Mouse (Mus musculus): ENCODE measurements around the gene Fam92a. TPM values are rescaled to one million over a fixed set of nuclear protein-coding genes. Genes with fewer than 3 reads are reported as not detected.
A peak's percentile ranks its signal among the peaks of the same experiment; 100 is the strongest.
"Not testable (repeated sequence)": the region's sequence is repeated elsewhere in the genome, so short reads cannot be mapped to it uniquely, and the experiment has no call there.

The Fam92a gene
- polyA plus RNA-seq (2015; fragmentation: Nextera tagmentation; extraction: Ambion mirVana): 83.9 and 87.1 TPM in 2 replicates

- peak; percentile 94 for ATAC-seq (replicated peaks)
- peak within 1 kb of the TSS; percentile 94 for H3K9ac ChIP-seq
- no peaks in the 10 kb centered on the region for H3K27me3 ChIP-seq (replicated peaks)
- peaks cover 15% of the 10 kb centered on the region; the same call in 1 of the 2 replicates for H3K36me3 ChIP-seq (replicated peaks)
- H3K4me3 ChIP-seq: peak within 1 kb of the TSS; percentile 95
- H3K27ac ChIP-seq: peak within 1 kb of the TSS; percentile 96
- H3K4me2 ChIP-seq: peak within 1 kb of the TSS; percentile 82
- H3K9me3 ChIP-seq: no peaks in the 10 kb centered on the region
- WGBS: under 1% methylated on average over 74 of the region's 74 CpGs
- peaks cover 11% of the 10 kb centered on the region for H3K4me1 ChIP-seq
Observed at GRCm38 (mm10) chr4:12171318-12172091, at the start of gene Fam92a. Gene Fam92a (minus strand): TSS chr4:12172015.

DNA sequence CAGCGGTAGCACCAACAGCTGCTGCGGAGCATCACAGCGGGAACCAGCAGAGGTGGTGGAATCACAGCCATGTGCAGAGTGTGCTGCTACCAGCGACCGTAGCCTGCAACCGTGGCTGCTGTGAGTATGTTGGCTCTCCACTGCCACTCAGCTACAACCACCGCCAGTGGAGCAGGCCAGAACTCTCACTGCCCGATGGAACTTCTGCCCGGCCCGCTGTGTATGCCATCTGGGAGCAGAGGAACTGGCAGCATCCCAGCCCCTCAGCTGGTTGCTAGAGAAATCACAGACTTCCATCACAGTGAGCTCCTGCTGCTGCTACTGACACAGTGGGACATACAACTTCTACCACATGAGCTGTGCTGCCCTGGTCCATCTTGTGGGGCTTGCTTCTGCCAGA, 7.2 kb upstream of the Fam92a start:
- no peaks in the 10 kb centered on the region for H3K9me3 ChIP-seq
- H3K27me3 ChIP-seq (replicated peaks): no peaks in the 10 kb centered on the region
- H3K36me3 ChIP-seq (replicated peaks): no peaks in the 10 kb centered on the region
- H3K9ac ChIP-seq: no peak overlapping the region
- H3K27ac ChIP-seq: no peak overlapping the region
- no peaks in the 10 kb centered on the region for H3K4me1 ChIP-seq
- no peak overlapping the region for H3K4me2 ChIP-seq
- WGBS: 87% methylated on average over 10 of the region's 10 CpGs
- no peak overlapping the region for H3K4me3 ChIP-seq
- ATAC-seq (replicated peaks): no peak

- WGBS: 8% methylated on average over 9 of the region's 9 CpGs
- no peaks in the 10 kb centered on the region for H3K27me3 ChIP-seq (replicated peaks)
- peak; percentile 1; the same call in 1 of the 2 replicates for ATAC-seq (replicated peaks)
- peak overlapping the region; percentile 95 for H3K4me3 ChIP-seq
- H3K9ac ChIP-seq: peak overlapping the region; percentile 94
- H3K4me2 ChIP-seq: peak overlapping the region; percentile 82
- H3K9me3 ChIP-seq: no peaks in the 10 kb centered on the region
- peaks cover 11% of the 10 kb centered on the region for H3K4me1 ChIP-seq
- H3K36me3 ChIP-seq (replicated peaks): peaks cover 21% of the 10 kb centered on the region
- H3K27ac ChIP-seq: peak overlapping the region; percentile 96
Observed at GRCm38 (mm10) chr4:12170986-12171317, 863 bp downstream of the Fam92a start.

- no peak for ATAC-seq (replicated peaks)
- Histone ChIP-seq H3K4me3 (no peak overlapping the region), H3K4me1 (no peaks in the 10 kb centered on the region), H3K9me3 (0 out of 2 replicates have a peak, but pooled peaks cover 2% of the 10 kb centered on the region), H3K27me3 (replicated peaks) (no peaks in the 10 kb centered on the region), H3K4me2 (no peak overlapping the region), H3K9ac (no peak overlapping the region), H3K27ac (no peak overlapping the region), H3K36me3 (replicated peaks) (peaks cover 21% of the 10 kb centered on the region)
Observed at GRCm38 (mm10) chr4:12147660-12148059, 24.2 kb downstream of the Fam92a start.

DNA sequence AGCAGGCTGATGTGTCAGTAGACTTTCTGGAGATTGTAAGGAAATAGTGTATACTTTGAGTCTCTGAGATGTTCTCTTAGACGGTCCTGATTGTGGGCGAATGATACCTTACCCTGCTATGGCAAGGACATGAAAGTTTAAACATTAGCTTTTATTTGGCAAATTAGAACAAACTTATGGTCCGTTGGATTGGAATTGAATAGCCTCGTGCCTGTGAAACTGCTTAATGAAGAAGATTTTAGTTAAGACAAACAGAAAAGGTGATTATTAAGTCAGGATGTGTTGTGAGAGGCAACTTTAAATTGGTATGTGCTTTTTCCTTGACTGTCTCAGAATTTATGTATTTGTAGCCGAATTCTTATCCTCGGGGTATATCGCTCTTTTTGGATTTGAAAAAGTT, 30.3 kb downstream of the Fam92a start:
- H3K27me3 ChIP-seq (replicated peaks); H3K36me3 ChIP-seq (replicated peaks); ATAC-seq (replicated peaks); H3K4me1 ChIP-seq; H3K9ac ChIP-seq; H3K4me3 ChIP-seq; H3K27ac ChIP-seq; H3K9me3 ChIP-seq: not testable (repeated sequence)
- WGBS: 92% methylated on average over 7 of the region's 7 CpGs
- H3K4me2 ChIP-seq: peak overlapping the region; percentile 18; the same call in 1 of the 2 replicates

DNA sequence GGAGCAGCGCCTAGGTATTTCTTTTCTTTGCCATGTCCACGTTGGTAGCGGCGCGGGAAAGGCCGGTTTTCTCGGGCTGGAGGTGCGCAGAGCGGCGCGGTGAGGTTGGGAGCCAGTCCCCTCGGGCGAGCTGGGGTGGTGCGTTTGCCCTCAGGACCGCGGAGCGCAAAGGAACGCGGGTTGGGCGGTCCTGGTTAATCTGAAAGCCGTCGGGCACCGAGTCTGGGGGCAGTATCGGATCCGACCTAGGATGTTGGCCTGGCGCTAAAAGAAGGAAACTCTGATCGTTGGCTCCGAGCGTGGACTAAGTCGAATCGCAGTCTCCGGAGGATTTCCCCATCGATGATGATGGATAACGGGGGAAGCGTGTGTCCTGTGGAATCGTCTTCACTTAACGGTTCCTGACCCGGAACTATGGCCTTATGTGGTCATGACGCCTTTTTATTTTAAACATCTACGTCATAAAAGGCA, 31.2 kb downstream of the Fam92a start:
- Histone ChIP-seq H3K27ac (peak overlapping the region; percentile 55; the same call in 1 of the 2 replicates), H3K4me2 (peak overlapping the region; percentile 44), H3K4me3 (peak overlapping the region; percentile 46), H3K9ac (peak overlapping the region; percentile 43; the same call in 1 of the 2 replicates)
- H3K36me3 ChIP-seq (replicated peaks); H3K27me3 ChIP-seq (replicated peaks); H3K9me3 ChIP-seq; H3K4me1 ChIP-seq: not testable (repeated sequence)
- peak; percentile 91 for ATAC-seq (replicated peaks)
- 7% methylated on average over 24 of the region's 40 CpGs for WGBS

GRCm38 (mm10) chr4:12140141-12140567, 31.7 kb downstream of the Fam92a start, which contains the start of gene Rbm12b1:
Gene Rbm12b1 (plus strand): TSS chr4:12140264.
- Histone ChIP-seq H3K4me2 (peak within 1 kb of the TSS; percentile 44), H3K27ac (peak within 1 kb of the TSS; percentile 82), H3K9ac (peak within 1 kb of the TSS; percentile 45), H3K4me3 (peak within 1 kb of the TSS; percentile 46)
- H3K27me3 ChIP-seq (replicated peaks); H3K4me1 ChIP-seq; H3K36me3 ChIP-seq (replicated peaks); H3K9me3 ChIP-seq: not testable (repeated sequence)
- WGBS: 2% methylated on average over 20 of the region's 32 CpGs
- peak; percentile 99 for ATAC-seq (replicated peaks)

Other genes starting within 250 kb of the Fam92a start
- gene Gm10604, start 190.8 kb downstream of the Fam92a start, polyA plus RNA-seq (2015; fragmentation: Nextera tagmentation; extraction: Ambion mirVana): 0.32 and 0.54 TPM in 2 replicates
- gene Rbm12b2, start 82.6 kb downstream of the Fam92a start, polyA plus RNA-seq (2015; fragmentation: Nextera tagmentation; extraction: Ambion mirVana): 15.5 and 15.8 TPM in 2 replicates
- gene Rbm12b1, start 31.8 kb downstream of the Fam92a start, polyA plus RNA-seq (2015; fragmentation: Nextera tagmentation; extraction: Ambion mirVana): 9.5 and 10.6 TPM in 2 replicates